In genomic region chr3:127375956-127376660, GRCm38 (mm10) we compare ENCODE assay signal across 11 mouse cellular contexts.
DNase-seq lines count a peak whose midpoint lies in the region; ATAC-seq and TF ChIP-seq lines count a peak whose summit lies in the region.
"Had no signal": no experiment of that assay in that cellular context is flagged by ENCODE, and none has a peak within 500 bp of the region (broad histone marks: within the 10 kb centered on the region; RNA-seq: fewer than 3 reads in every experiment).

No protein-coding gene starts in this region.

- DNase-seq in heart, adult 11 months: peak; percentile 66
- DNase-seq in heart, postnatal 4 days: no peak
- DNase-seq in embryo, embryonic 10 days (ENCODE audit: low spot score): peak; percentile 13
- peak; percentile 22 for DNase-seq in forebrain, postnatal 0 days
- peak; percentile 16 for DNase-seq in midbrain, postnatal 0 days (ENCODE audit: low spot score)
- no peak for DNase-seq in right cerebral cortex, postnatal 14 days
- DNase-seq in kidney, postnatal 36 days: no peak
- DNase-seq: cerebellum, postnatal 25 days had no signal

- ATAC-seq in forebrain, postnatal 0 days: peak; percentile 38
- no peak for ATAC-seq in midbrain, postnatal 0 days (ENCODE audit: low FRiP score)
- ATAC-seq in heart, embryonic 11.5 days (replicated peaks; ENCODE audit: insufficient number of reproducible peaks, low FRiP score, low TSS enrichment): no peak
- ATAC-seq: intestine, embryonic 16.5 days had no signal

- no peak overlapping the region for H3K4me3 ChIP-seq in forebrain, postnatal 0 days (ENCODE audit: low read depth, low read length)
- no peak overlapping the region for H3K4me3 ChIP-seq in midbrain, postnatal 0 days (ENCODE audit: low read depth, low read length)
- H3K4me3 ChIP-seq in heart, embryonic 11.5 days (ENCODE audit: low read depth, low read length): no peak overlapping the region

- no peak overlapping the region for H3K9ac ChIP-seq in forebrain, postnatal 0 days
- H3K9ac ChIP-seq in midbrain, postnatal 0 days (replicated peaks; ENCODE audit: low read length, poor library complexity, severe bottlenecking): no peak overlapping the region
- H3K9ac ChIP-seq in heart, embryonic 11.5 days (ENCODE audit: low read depth, low read length): no peak overlapping the region
- H3K9ac ChIP-seq: liver, embryonic 14.5 days had no signal

- no peaks in the 10 kb centered on the region for H3K27me3 ChIP-seq in forebrain, postnatal 0 days (ENCODE audit: insufficient read depth, low read length)
- no peaks in the 10 kb centered on the region for H3K27me3 ChIP-seq in midbrain, postnatal 0 days (ENCODE audit: insufficient read depth, low read length)
- H3K27me3 ChIP-seq in heart, embryonic 11.5 days (ENCODE audit: control insufficient read depth, insufficient read depth, low read length): no peaks in the 10 kb centered on the region

- 16% methylated on average over 11 of the region's 11 CpGs for WGBS in forebrain, postnatal 0 days
- 26% methylated on average over 11 of the region's 11 CpGs for WGBS in midbrain, postnatal 0 days
- WGBS in heart, embryonic 11.5 days (ENCODE audit: insufficient replicate concordance): 67% methylated on average over 11 of the region's 11 CpGs

- TF ChIP-seq CTCF in forebrain, postnatal 0 days (IDR thresholded peaks at IDR 0.05; ENCODE audit: low read depth): no peak
- TF ChIP-seq CTCF in midbrain, postnatal 0 days (IDR thresholded peaks at IDR 0.05): no peak

- 0 out of 2 replicates have a peak overlapping the region, but pooled peaks have one; percentile 40 for H3K27ac ChIP-seq in forebrain, postnatal 0 days (ENCODE audit: low read depth, low read length)
- H3K27ac ChIP-seq in midbrain, postnatal 0 days (ENCODE audit: low read depth, low read length): peak overlapping the region; percentile 51
- no peak overlapping the region for H3K27ac ChIP-seq in heart, embryonic 11.5 days (ENCODE audit: low read depth, low read length)
- H3K27ac ChIP-seq: liver, embryonic 14.5 days had no signal

- peaks cover 5% of the 10 kb centered on the region; the same call in 1 of the 2 replicates for H3K36me3 ChIP-seq in forebrain, postnatal 0 days (ENCODE audit: insufficient read depth)
- no peaks in the 10 kb centered on the region for H3K36me3 ChIP-seq in midbrain, postnatal 0 days (ENCODE audit: insufficient read depth, low read length)
- H3K36me3 ChIP-seq in heart, embryonic 11.5 days (ENCODE audit: control insufficient read depth, insufficient read depth, low read length): no peaks in the 10 kb centered on the region

- H3K4me2 ChIP-seq in forebrain, postnatal 0 days (ENCODE audit: low read depth): peak overlapping the region; percentile 19
- no peak overlapping the region for H3K4me2 ChIP-seq in midbrain, postnatal 0 days (ENCODE audit: low read depth, low read length, poor library complexity, severe bottlenecking)
- no peak overlapping the region for H3K4me2 ChIP-seq in heart, embryonic 11.5 days

- no peaks in the 10 kb centered on the region for H3K4me1 ChIP-seq in forebrain, postnatal 0 days (ENCODE audit: insufficient read depth)
- no peaks in the 10 kb centered on the region for H3K4me1 ChIP-seq in midbrain, postnatal 0 days (ENCODE audit: insufficient read depth, low read length)
- no peaks in the 10 kb centered on the region for H3K4me1 ChIP-seq in heart, embryonic 11.5 days (ENCODE audit: control insufficient read depth, insufficient read depth, low read length)

- no peaks in the 10 kb centered on the region for H3K9me3 ChIP-seq in forebrain, postnatal 0 days (ENCODE audit: low read length)
- H3K9me3 ChIP-seq in midbrain, postnatal 0 days (ENCODE audit: low read length): no peaks in the 10 kb centered on the region
- no peaks in the 10 kb centered on the region for H3K9me3 ChIP-seq in heart, embryonic 11.5 days (replicated peaks; ENCODE audit: control insufficient read depth, low read length)

Comparison
In these comparisons a context has a peak if more than half of its experiments do, and no peak if none do; other contexts are left out.
1. DNase-seq: peak in heart, adult 11 months (single experiment), embryo, embryonic 10 days (single experiment), forebrain, postnatal 0 days (single experiment) and midbrain, postnatal 0 days (single experiment); none in heart, postnatal 4 days (single experiment), right cerebral cortex, postnatal 14 days (single experiment) and kidney, postnatal 36 days (0 of 2).